Mouse (Mus musculus) heart, postnatal 0 days (tissue): ENCODE data around the gene Exosc2. TPM values are rescaled to one million over a fixed set of nuclear protein-coding genes. Genes with fewer than 3 reads are reported as not detected.

ENCODE experiments used
- ATAC-seq: fragments of 200-750 bp; cut with Nextera tagmentation; 2 replicates; pipeline ENCODE4 v1.8.0; 2017; ENCODE audit warnings: low read depth, moderate number of reproducible peaks, moderate library complexity; ENCODE audit not compliant: insufficient read depth
- DNase-seq: peaks from one replicate; pipeline ENCODE4 v3.0.0-alpha.2; 2016; ENCODE audit warnings: low spot score
- H3K27ac ChIP-seq: fragments of 300-500 bp; sonication (generic); 2 replicates; pipeline ENCODE4 v1.5.1; 2014; ENCODE audit warnings: low read depth, mild to moderate bottlenecking
- H3K27me3 ChIP-seq: fragments of 300-500 bp; sonication (generic); 2 replicates; pipeline ENCODE4 v1.6.1; 2014; ENCODE audit warnings: low read length, mixed read lengths; ENCODE audit not compliant: control insufficient read depth, insufficient read depth
- H3K36me3 ChIP-seq: fragments of 300-500 bp; sonication (generic); replicated peaks from 2 replicates; pipeline ENCODE4 v1.6.1; 2014; ENCODE audit warnings: low read length, mixed read lengths; ENCODE audit not compliant: control insufficient read depth, insufficient read depth
- H3K4me1 ChIP-seq: fragments of 300-500 bp; sonication (generic); 2 replicates; pipeline ENCODE4 v1.6.1; 2014; ENCODE audit warnings: antibody characterized with exemption; ENCODE audit not compliant: control insufficient read depth, insufficient read depth
- H3K4me2 ChIP-seq: fragments of 300-500 bp; sonication (generic); 2 replicates; pipeline ENCODE4 v1.6.1; 2014; ENCODE audit warnings: low read depth, mild to moderate bottlenecking, low read length, moderate library complexity
- H3K4me3 ChIP-seq: fragments of 300-500 bp; sonication (generic); 2 replicates; pipeline ENCODE4 v1.5.1; 2014; ENCODE audit warnings: low read depth, low read length
- H3K9ac ChIP-seq: fragments of 300-500 bp; sonication (generic); replicated peaks from 2 replicates; pipeline ENCODE4 v1.6.1; 2014; ENCODE audit warnings: low read depth, low read length, mixed read lengths
- H3K9me3 ChIP-seq: fragments of 300-500 bp; sonication (generic); replicated peaks from 2 replicates; pipeline ENCODE4 v1.6.1; 2016; ENCODE audit warnings: low read length; ENCODE audit not compliant: control insufficient read depth
- CTCF ChIP-seq: IDR thresholded peaks from 2 replicates; pipeline ENCODE4 v1.5.1; 2016; ENCODE audit warnings: antibody characterized with exemption, control low read depth, low read depth
- EP300 ChIP-seq: IDR thresholded peaks from 2 replicates; pipeline ENCODE4 v1.6.1; 2016; ENCODE audit warnings: antibody characterized with exemption, low read depth
- WGBS: fragments of 180-500 bp; shearing (Covaris S2); extraction: QIAGEN DNeasy Blood & Tissue Kit; methylation state at CpG from one replicate; pipeline ENCODE4 v1.1.7; 2014; 5-methylcytosine and 5-hydroxymethylcytosine counted together
- polyA plus RNA-seq: library from polyadenylated mRNA; unstranded; fragments of >200 nt; fragmentation: Nextera tagmentation; extraction: Ambion mirVana; gene quantifications from 2 replicates; pipeline ENCODE4 v1.2.1, GENCODE M21; 2015
- total RNA-seq: library from RNA; depleted of rRNA; stranded (reverse); fragments of >200 nt; gene quantifications from 2 replicates; pipeline ENCODE4 v1.2.3, GENCODE M21; 2014; ENCODE audit warnings: low replicate concordance

Exosc2 gene
- total and polyA plus RNA-seq, 2 experiments from 2014 or later = 19.9 to 39.8 TPM

- no peak for ATAC-seq
- WGBS = 2% methylated on average over 48 of the region's 48 CpGs
- Histone ChIP-seq H3K27me3 (peaks cover 100% of the 10 kb centered on the region), H3K9me3 (no peaks in the 10 kb centered on the region), H3K36me3 (no peaks in the 10 kb centered on the region), H3K9ac (no peak overlapping the region), H3K4me3 (peak overlapping the region; percentile 23), H3K27ac (no peak overlapping the region), H3K4me1 (0 out of 2 replicates have a peak, but pooled peaks cover 4% of the 10 kb centered on the region), H3K4me2 (no peak overlapping the region)
- no peak for DNase-seq
- TF ChIP-seq EP300 (no peak), CTCF (no peak)
Observed at GRCm38 (mm10) chr2:31640609-31641507, 29.7 kb upstream of the Exosc2 start.

DNA sequence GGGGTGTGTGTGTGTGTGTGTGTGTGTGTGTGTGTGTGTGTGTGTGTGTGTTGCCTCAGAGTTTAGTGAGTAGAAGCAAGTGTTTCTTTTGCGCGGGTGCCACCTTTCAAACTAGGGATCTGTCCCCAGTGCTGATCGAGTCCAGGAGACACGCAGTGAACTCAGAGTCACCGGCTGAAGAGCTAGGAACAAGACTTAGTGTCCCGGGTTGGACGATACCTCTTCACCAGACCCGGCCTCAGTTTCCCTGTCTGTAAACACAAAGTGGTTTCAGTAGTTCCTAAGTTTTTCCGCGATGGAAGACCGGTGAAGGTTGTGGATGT, 29.0 kb upstream of the Exosc2 start:
- Histone ChIP-seq H3K9me3 (no peaks in the 10 kb centered on the region), H3K27me3 (peaks cover 100% of the 10 kb centered on the region), H3K36me3 (no peaks in the 10 kb centered on the region), H3K27ac (no peak overlapping the region), H3K9ac (no peak overlapping the region), H3K4me2 (no peak overlapping the region), H3K4me1 (0 out of 2 replicates have a peak, but pooled peaks cover 4% of the 10 kb centered on the region), H3K4me3 (no peak overlapping the region)
- ATAC-seq (no peak), DNase-seq (no peak)
- TF ChIP-seq CTCF (no peak), EP300 (no peak)
- WGBS = 2% methylated on average over 11 of the region's 11 CpGs

- H3K9ac ChIP-seq = no peak overlapping the region
- H3K4me2 ChIP-seq = no peak overlapping the region
- DNase-seq (no peak), ATAC-seq (no peak)
- peaks cover 100% of the 10 kb centered on the region for H3K27me3 ChIP-seq
- TF ChIP-seq CTCF (no peak), EP300 (no peak)
- WGBS = 4% methylated on average over 18 of the region's 18 CpGs
- no peak overlapping the region for H3K4me3 ChIP-seq
- no peaks in the 10 kb centered on the region for H3K9me3 ChIP-seq
- H3K27ac ChIP-seq = no peak overlapping the region
- H3K36me3 ChIP-seq = no peaks in the 10 kb centered on the region
- H3K4me1 ChIP-seq = 0 out of 2 replicates have a peak, but pooled peaks cover 4% of the 10 kb centered on the region
Observed at GRCm38 (mm10) chr2:31641929-31642328, 28.6 kb upstream of the Exosc2 start.

DNA sequence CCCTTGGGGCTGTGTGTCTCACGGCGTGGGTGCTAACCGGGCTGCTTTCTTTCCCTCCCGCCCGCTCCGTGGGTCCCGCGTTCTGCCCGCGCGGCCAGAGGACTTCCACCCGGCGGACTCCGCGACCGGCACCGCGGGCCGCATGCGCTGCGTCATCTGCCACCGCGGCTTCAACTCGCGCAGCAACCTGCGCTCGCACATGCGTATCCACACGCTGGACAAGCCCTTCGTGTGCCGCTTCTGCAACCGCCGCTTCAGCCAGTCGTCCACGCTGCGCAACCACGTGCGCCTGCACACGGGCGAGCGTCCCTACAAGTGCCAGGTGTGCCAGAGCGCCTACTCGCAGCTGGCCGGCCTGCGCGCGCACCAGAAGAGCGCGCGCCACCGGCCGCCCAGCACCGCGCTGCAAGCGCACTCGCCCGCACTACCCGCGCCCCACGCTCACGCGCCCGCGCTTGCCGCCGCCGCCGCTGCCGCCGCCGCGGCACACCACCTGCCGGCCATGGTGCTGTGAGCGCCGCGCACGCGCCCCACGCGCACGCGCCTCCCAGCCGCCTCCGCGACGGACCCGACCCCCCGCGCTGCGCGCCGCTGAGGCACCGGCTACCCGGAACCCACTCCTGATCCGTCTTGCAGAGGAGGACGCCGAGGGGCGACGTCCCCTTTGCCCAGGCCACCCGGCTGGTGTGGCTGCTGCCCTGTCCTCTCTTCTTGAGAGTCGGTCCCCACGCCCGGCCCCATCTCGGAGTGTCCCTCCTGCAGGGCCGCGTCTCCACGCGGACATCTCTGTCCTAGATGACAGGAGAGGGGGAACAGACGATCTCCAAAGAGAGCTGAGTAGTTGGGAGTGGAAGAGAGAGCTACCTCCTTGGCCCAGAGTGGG, 16.3 kb upstream of the Exosc2 start:
- under 1% methylated on average over 89 of the region's 109 CpGs for WGBS

GRCm38 (mm10) chr2:31654854-31655559, 15.5 kb upstream of the Exosc2 start:
- no peak overlapping the region for H3K27ac ChIP-seq
- peaks cover 3% of the 10 kb centered on the region; the same call in 1 of the 2 replicates for H3K4me1 ChIP-seq
- H3K9ac ChIP-seq = no peak overlapping the region
- TF ChIP-seq CTCF (peak; percentile 40), EP300 (no peak)
- H3K4me3 ChIP-seq = peak overlapping the region; percentile 58
- WGBS = 6% methylated on average over 22 of the region's 22 CpGs
- DNase-seq = no peak
- H3K36me3 ChIP-seq = no peaks in the 10 kb centered on the region
- peaks cover 70% of the 10 kb centered on the region for H3K27me3 ChIP-seq
- H3K9me3 ChIP-seq = no peaks in the 10 kb centered on the region
- peak overlapping the region; percentile 95 for H3K4me2 ChIP-seq
- no peak for ATAC-seq

More for the DNA sequence above, 16.3 kb upstream of the Exosc2 start:
- Histone ChIP-seq H3K4me2 (peak overlapping the region; percentile 95), H3K4me3 (peak overlapping the region; percentile 58), H3K9ac (no peak overlapping the region), H3K4me1 (peaks cover 3% of the 10 kb centered on the region; the same call in 1 of the 2 replicates), H3K9me3 (no peaks in the 10 kb centered on the region), H3K36me3 (no peaks in the 10 kb centered on the region), H3K27ac (no peak overlapping the region), H3K27me3 (peaks cover 78% of the 10 kb centered on the region)
- TF ChIP-seq CTCF = no peak
- no peak for TF ChIP-seq EP300
- DNase-seq = no peak
- peak; percentile 27; the same call in 1 of the 2 replicates for ATAC-seq
